Mouse (Mus musculus): ENCODE measurements around the gene Kmt5a.

The Kmt5a gene

DNA sequence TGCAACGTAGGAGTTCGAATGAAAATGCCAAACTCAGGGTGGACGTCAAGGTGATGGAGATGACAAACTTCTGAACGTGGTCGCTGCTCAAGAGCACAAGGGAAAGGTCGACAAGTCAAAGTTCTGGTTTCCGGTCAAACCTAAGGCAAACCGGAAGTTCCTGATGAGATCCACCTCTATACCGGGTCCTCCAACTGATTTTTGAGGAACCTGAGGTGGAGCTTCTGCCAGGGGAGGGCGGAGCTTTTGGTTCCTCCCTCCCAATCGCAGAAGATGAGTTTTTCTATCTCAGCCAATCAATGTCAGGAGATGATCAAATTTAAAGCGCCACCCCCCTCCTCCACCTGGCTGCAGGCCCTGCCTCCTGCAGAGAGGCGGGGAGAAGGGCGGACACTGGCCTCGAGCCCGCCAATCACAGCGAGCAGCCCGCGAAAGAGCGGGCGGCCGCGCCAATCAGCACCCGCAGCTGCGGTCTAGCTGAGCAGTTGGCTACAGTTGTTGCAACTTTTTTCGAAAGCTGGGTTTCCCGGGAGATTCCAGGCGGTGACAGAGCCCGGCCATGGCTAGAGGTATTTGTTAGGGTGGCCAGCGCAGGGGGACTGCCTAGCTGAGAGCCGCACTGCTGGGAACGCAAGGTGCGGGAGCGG is at the start of gene Kmt5a:
TSS of gene Kmt5a (plus strand) at position 484 of the 647 bp plus-strand sequence.
- peak; percentile 93 to 95 for DNase-seq (ENCODE audit: low spot score in 2 of 2)

- DNase-seq (ENCODE audit: low spot score in 2 of 2): no peak
Observed at GRCm38 (mm10) chr5:124392412-124392811, 47.3 kb upstream of the Kmt5a start.

DNA sequence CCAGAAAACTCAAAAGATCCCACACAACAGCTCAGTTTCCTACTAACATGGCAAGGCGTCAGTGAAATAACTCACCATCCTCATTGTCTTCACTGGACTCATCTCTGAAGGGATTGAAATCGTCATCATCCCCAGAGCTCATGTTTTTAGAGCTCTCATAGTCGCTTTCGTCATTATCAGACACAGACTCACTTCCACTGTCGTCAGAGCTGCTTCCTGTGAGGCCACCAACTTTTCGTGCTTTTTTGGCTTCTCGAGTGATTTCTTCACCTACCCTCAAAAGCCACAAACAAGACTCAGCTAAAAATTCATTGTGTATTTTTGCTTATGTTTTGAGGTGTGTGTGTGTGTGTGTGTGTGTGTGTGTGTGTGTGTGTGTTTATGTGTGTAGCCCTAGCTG is 46.0 kb upstream of the Kmt5a start:
- DNase-seq (ENCODE audit: low spot score in 2 of 2): no peak

GRCm38 (mm10) chr5:124410808-124411207 is 28.9 kb upstream of the Kmt5a start:
- DNase-seq (ENCODE audit: low spot score in 2 of 2): no peak

DNA sequence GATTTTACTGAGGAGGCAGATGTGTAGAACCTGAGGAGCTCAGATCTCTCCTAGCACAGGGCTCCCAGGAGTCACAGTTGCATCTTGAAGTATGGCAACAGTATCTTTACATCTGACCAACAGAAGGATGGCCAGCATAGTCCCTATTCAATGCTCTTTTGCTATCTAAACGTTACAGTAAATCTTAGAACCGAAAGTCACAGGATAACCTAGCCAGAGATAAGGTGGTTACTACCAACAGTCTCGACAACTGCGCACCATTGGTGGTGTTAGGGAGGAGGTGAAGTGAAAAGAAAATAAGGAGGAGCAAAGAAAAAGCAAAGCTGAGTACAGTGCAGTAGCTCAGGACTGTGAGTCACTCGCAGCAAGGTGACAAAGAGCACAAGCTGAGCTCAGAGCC is 27.6 kb upstream of the Kmt5a start:
- DNase-seq (ENCODE audit: low spot score in 2 of 2): no peak

- no peak for DNase-seq (ENCODE audit: low spot score in 2 of 2)
Observed at GRCm38 (mm10) chr5:124418903-124419302, 20.8 kb upstream of the Kmt5a start.

DNA sequence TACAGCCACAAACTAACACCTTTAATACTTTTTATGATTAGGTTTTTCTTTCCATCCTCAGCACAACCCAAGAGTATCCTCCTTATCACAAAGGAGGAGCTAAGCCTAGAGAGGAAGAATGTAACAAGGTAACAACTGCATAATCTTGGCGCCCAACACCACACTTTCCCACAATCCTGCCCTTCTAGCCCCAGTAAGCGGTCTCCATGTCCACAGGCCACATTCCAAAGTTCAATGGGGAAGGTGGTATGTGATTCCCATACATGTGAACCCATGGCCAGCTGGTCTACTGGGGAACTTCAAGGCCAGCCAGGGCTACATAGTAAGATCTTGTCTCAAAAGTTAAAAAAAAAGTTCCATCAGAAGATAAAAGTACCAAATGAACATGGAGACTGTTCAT is 17.9 kb upstream of the Kmt5a start:
- DNase-seq (ENCODE audit: low spot score in 2 of 2): no peak

DNA sequence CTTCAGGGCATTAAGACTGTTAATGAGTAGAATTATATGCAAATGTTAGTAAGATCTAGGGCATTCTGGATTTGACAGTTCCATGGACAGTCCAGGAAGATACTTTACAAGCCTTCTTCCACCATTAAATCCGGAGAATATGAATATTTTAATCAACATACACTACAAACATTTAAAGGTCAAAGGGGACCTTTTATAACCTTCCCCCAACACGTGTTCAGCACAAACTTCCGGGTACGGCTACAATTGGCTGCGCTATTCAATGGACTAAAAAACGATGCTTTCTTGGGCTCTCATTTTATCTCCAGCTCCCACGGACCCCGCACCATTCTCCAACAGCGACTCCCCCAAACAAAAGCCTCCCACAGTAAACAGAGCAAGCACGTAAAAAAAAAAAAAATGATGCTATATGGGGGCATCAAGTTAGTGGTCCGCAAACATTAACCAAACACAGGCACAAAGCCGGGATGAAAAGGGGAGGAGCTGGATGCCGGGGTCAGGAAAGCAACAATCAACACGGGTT is 15.5 kb upstream of the Kmt5a start:
- DNase-seq (ENCODE audit: low spot score in 2 of 2): no peak

DNA sequence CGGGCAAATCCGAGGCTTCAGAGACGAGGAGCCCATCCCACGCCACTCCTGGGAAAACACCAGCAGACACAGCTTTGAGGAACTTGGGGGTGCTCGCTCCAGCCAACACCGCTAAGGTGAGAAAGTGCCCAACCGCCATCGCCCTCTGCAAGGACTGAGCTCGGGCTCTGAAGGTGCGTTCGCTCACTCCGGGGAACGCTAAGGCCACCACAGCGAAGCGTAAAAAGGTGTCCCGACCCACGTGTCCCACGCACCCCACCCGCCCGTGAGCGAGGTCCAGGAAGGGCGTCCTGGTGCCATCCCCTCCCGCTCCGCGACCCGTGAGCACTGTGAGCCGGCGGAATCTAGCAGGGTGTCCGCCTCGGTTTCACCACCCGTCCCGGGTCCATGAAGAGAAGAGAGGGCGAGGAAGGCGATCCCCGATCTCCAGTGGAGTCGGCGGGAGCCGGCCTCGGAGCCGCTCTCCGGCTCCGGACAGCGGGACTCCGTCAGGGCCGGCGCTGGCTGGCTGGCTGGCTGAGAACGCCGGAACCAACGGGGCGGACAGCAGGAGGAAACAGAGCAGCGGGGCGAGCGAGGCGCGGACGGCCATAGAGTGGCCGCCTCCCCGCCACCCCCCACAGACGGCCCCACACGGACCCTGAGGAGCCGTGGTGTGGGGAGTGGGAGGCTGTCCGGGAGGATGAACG is 14.9 kb upstream of the Kmt5a start:
- DNase-seq (ENCODE audit: low spot score in 2 of 2): peak; percentile 10 to 26

- DNase-seq (ENCODE audit: low spot score in 2 of 2): peak; percentile 88 to 92
Observed at GRCm38 (mm10) chr5:124425412-124426259, 14.1 kb upstream of the Kmt5a start, which contains the start of gene Sbno1. Gene Sbno1, minus strand, starts transcription at chr5:124426001.

DNA sequence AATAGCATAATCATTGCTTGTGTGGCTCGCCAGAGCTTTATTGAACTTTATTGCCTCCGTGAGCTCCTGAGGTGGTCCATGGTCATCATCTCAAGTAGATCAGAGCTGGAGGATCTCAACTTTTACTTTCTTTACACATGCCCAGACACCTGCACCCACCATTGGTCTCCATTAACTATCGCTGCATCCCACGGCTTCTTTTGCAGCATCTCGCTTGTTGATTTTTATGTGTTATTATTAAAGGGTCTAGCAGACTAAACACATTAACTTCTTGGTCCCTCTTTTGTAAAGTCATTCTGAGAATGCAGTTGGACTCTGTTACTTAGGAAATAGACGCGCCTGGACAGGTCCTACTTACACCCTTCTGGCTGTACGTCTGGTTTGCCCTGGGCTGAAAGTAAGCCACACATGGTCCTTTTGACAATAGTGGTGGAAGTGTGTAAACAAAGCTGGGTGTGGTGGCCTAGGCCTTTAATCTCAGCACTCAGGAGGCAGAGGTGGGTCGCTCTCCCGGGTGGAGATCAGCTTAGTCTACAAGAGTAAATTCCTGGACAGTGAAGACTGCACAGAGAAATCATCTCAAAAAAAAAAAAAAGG is 13.2 kb upstream of the Kmt5a start:
- DNase-seq (ENCODE audit: low spot score in 2 of 2): no peak

GRCm38 (mm10) chr5:124432398-124433012 is 7.2 kb upstream of the Kmt5a start:
- peak in 1 of 2 experiments; percentile 65 for DNase-seq (ENCODE audit: low spot score in 2 of 2)

DNA sequence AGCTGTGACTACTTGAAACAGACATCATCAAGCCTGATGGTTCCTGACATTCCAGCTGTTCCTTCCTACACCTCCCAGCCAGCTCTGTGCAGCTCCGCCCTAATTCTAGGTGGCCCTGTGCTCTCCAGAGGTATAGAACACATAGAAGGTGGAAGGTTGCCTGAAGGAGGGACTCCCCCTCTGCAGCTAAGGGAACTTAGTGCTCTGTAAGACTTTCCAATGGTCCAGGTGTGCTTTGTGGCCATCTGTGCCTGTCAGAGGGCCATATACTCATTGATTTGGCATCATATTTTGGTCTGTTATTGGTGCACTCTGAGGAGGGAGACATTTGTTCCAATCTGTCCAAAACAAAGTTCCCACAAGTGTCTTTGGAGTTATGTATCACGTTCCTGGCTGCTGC is 6.7 kb upstream of the Kmt5a start:
- no peak for DNase-seq (ENCODE audit: low spot score in 2 of 2)

DNA sequence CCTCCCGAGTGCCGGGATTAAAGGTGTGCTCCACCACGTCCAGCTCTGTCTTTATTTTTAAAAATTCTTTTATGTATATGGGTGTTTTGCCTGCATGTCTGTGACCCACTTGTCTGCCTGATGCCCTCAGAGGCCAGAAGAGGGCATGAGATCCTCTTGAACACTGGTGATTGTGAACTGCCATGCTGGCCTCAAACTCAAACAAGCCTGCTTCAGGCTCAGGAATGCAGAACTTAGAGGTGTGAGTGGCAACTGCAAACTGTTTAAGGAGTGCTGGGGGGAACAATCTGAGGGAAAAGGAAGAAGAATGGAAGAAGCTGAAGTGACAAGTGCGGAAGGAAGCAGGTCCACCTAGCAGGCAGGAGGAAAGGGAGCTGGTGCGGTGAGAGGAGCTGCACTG is 1.5 kb upstream of the Kmt5a start:
- no peak for DNase-seq (ENCODE audit: low spot score in 2 of 2)

GRCm38 (mm10) chr5:124438746-124439145 is 984 bp upstream of the Kmt5a start:
- no peak for DNase-seq (ENCODE audit: low spot score in 2 of 2)

DNA sequence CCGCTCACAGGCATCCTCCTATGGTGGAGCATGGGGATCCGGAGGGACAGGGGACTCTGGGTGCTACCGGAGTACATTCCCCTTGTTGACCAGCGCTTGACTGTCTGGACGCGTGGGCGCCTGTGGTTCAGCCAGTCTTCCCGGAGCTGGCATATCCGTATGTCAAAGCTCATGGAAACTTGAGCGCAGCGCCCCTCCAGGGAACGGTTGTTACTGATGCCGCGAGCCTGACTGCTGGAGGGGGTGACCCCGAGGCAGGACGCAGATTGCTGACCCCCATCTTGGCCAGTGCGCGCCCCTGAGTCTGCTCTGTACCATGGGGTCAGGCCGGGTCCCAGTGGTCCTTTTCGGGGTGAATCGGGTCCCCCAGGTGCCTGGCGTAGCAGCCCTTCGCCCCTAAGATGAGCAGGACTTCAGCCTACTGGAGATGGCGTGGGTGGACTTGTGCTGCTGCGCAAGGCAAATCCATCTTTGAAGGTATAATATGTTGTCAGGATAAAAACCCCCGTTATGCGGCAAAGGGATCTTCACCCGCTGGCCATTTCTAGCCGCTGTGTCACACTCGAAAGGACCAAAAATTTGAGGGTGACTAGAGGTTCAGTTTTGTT is 468 bp downstream of the Kmt5a start:
- no peak for DNase-seq (ENCODE audit: low spot score in 2 of 2)

GRCm38 (mm10) chr5:124442628-124443027 is 2.9 kb downstream of the Kmt5a start:
- no peak for DNase-seq (ENCODE audit: low spot score in 2 of 2)

GRCm38 (mm10) chr5:124444208-124444607 is 4.5 kb downstream of the Kmt5a start:
- no peak for DNase-seq (ENCODE audit: low spot score in 2 of 2)

GRCm38 (mm10) chr5:124444661-124445561 is 5.2 kb downstream of the Kmt5a start:
- no peak for DNase-seq (ENCODE audit: low spot score in 2 of 2)
